Mouse (Mus musculus) layer of hippocampus, adult 2 months (tissue): Measurements from ENCODE around the gene Tceal3. TPM values are rescaled to one million over a fixed set of nuclear protein-coding genes. Genes with fewer than 3 reads are reported as not detected.

Experiments
- total RNA-seq, 2 experiments: library from RNA; stranded (reverse); gene quantifications; 2 replicates each; pipeline ENCODE4 v1.2.3; 2021

The Tceal3 gene
- total RNA-seq, 2 experiments from 2014 or later = 193 to 204 TPM

Other genes with a start within 250 kb of the Tceal3 start
- not detected for gene Kir3dl1, start 72.8 kb upstream of the Tceal3 start, total RNA-seq
- gene Kir3dl2, start 46.8 kb upstream of the Tceal3 start, total RNA-seq = not detected
- 10 to 100 TPM; 12.9 to 15.3 TPM for gene Tceal1, start 117.1 kb downstream of the Tceal3 start, total RNA-seq
- 100 to 1,000 TPM; 384 to 391 TPM for gene Morf4l2, start 152.8 kb downstream of the Tceal3 start, total RNA-seq
- under 1 TPM in 1 of 2 experiments, not detected in 1; 0.20 TPM for gene Glra4, start 189.3 kb downstream of the Tceal3 start, total RNA-seq
- gene Plp1, start 231.8 kb downstream of the Tceal3 start, total RNA-seq = 100 to 1,000 TPM; 688 to 710 TPM